Comparison of ENCODE assay signal across 18 mouse cellular contexts in genomic region chr7:120703888-120704287, GRCm38 (mm10). TPM values are rescaled to one million over a fixed set of nuclear protein-coding genes. Genes with fewer than 3 reads are reported as not detected.
"Had no signal": no experiment of that assay in that cellular context is flagged by ENCODE, and none has a peak within 500 bp of the region (broad histone marks: within the 10 kb centered on the region; RNA-seq: fewer than 3 reads in every experiment).

No protein-coding gene starts in this region.

- DNase-seq: kidney, adult 2 months; kidney, postnatal 14 days; liver; lung, postnatal 14 days; right cerebral cortex, postnatal 14 days; thymus, postnatal 4 days had no signal

- H3K4me2 ChIP-seq: kidney, embryonic 15.5 days; limb, embryonic 12.5 days; lung, embryonic 15.5 days; midbrain, embryonic 12.5 days; neural tube, embryonic 12.5 days had no signal

- ATAC-seq: intestine, embryonic 16.5 days had no signal

- H3K27ac ChIP-seq: kidney, embryonic 15.5 days; left cerebral cortex, adult 2 months; limb, embryonic 12.5 days; liver, embryonic 14.5 days; lung, embryonic 15.5 days; midbrain, embryonic 12.5 days; neural tube, embryonic 12.5 days; stomach, postnatal 0 days had no signal

- H3K9me3 ChIP-seq: kidney, embryonic 15.5 days; limb, embryonic 12.5 days; lung, embryonic 15.5 days; midbrain, embryonic 12.5 days; neural tube, embryonic 12.5 days had no signal

- H3K9ac ChIP-seq: kidney, embryonic 15.5 days; limb, embryonic 12.5 days; liver, embryonic 14.5 days; lung, embryonic 15.5 days; midbrain, embryonic 12.5 days; neural tube, embryonic 12.5 days had no signal

- H3K4me1 ChIP-seq: kidney, embryonic 15.5 days; midbrain, embryonic 12.5 days; neural tube, embryonic 12.5 days had no signal

- H3K36me3 ChIP-seq: kidney, embryonic 15.5 days; limb, embryonic 12.5 days; lung, embryonic 15.5 days; midbrain, embryonic 12.5 days; neural tube, embryonic 12.5 days had no signal

- H3K4me3 ChIP-seq: kidney, embryonic 15.5 days; left cerebral cortex, adult 2 months; limb, embryonic 12.5 days; lung, embryonic 15.5 days; midbrain, embryonic 12.5 days; neural tube, embryonic 12.5 days had no signal

- H3K27me3 ChIP-seq: kidney, embryonic 15.5 days; limb, embryonic 12.5 days; lung, embryonic 15.5 days; midbrain, embryonic 12.5 days; neural tube, embryonic 12.5 days had no signal

RNA-seq across cellular contexts. Expression of gene Pdzd9, which starts 33.7 kb away (rescaled TPM):
- total RNA-seq: layer of hippocampus, postnatal 25 days; left cerebral cortex, adult 2 months; left cerebral cortex, postnatal 25 days; neutrophil, adult 5-6 weeks had no signal

RNA-seq across cellular contexts. Expression of gene Vwa3a, which starts 35.2 kb away (rescaled TPM):
- total RNA-seq: neutrophil, adult 5-6 weeks had no signal
